Mouse (Mus musculus): Measurements from ENCODE around the gene Hoxa3. TPM values are rescaled to one million over a fixed set of nuclear protein-coding genes. Genes with fewer than 3 reads are reported as not detected.

Hoxa3 gene
- polyA plus RNA-seq, 1 experiment from 2014 or later = 2.8 TPM

DNA sequence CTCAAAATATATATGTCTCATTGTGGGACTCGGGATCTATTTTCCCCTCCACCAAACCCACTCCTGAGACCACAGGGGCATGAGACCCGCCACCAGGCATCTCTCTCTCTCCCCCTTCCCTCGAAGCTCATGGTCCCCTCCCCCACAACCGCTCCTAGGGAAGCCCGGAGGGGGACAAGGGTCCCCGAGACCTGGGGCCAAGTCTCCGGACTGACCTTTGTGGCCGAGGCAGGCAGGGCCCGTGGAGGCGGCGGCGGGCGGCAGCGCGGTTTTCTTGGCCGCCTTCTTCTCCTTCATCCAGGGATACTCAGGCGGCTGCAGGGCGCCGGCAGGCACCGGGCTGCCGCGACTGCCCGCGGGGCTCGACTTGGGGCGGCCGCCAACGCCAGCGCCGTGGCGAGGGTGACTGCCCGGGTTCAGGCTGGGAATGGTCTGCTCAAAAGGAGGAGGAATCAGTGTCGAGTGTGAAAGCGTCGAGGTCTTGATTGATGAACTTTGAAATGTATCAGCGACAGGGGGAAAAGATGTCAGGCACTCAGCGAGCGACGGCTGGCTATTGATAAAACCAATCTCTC, 49.0 kb downstream of the Hoxa3 start:
- H3K4me1 ChIP-seq (ENCODE audit: control insufficient read depth, insufficient read depth, low read length) = no peaks in the 10 kb centered on the region
- peak overlapping the region; percentile 65 for H3K9ac ChIP-seq (ENCODE audit: low read depth, low read length)
- H3K36me3 ChIP-seq (ENCODE audit: control insufficient read depth, insufficient read depth, low read length) = no peaks in the 10 kb centered on the region
- under 1% methylated on average over 26 of the region's 39 CpGs for WGBS
- peaks cover 94% of the 10 kb centered on the region for H3K27me3 ChIP-seq (replicated peaks; ENCODE audit: control insufficient read depth, insufficient read depth, low read length)
- H3K9me3 ChIP-seq (ENCODE audit: control insufficient read depth, low read length) = no peaks in the 10 kb centered on the region
- peak overlapping the region; percentile 83; the same call in 1 of the 2 replicates for H3K27ac ChIP-seq (replicated peaks; ENCODE audit: low read depth, low read length)
- H3K4me2 ChIP-seq (ENCODE audit: low read depth, low read length) = peak overlapping the region; percentile 99; the same call in 1 of the 2 replicates
- peak overlapping the region; percentile 36 for H3K4me3 ChIP-seq (ENCODE audit: low read depth, low read length)
- ATAC-seq (ENCODE audit: low read depth) = no peak
- no peak for DNase-seq (ENCODE audit: low spot score)

DNA sequence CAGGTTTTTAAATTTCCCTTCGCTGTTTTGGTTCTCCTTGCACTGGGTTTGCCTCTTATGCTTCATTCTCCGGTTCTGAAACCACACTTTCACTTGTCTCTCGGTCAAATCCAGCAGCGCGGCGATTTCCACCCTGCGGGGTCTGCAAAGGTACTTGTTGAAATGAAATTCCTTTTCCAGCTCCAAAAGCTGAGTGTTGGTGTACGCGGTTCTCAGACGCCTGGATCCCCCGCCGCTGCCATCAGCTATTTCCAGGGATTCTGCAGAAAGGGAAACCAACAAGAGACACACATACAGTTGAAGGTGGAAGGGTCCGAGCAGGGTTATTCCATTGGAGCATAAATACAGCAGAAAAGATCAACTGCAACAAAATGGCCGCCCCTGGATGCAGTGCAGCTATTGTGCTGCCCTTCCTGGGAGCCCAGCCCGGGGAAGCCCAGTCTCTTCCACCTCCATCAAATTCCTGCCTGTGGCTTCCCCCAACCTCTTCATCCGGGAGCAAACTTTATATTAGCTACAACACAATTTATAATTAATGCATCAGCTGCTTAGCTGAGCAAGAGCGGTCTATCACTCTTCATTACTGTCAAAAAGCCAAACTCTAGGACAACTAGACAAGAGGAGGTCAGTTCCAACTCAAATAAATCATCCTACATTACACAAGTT, 49.6 kb downstream of the Hoxa3 start:
- Histone ChIP-seq H3K9ac (ENCODE audit: low read depth, low read length) (peak overlapping the region; percentile 65; the same call in 1 of the 2 replicates), H3K4me2 (ENCODE audit: low read depth, low read length) (peak overlapping the region; percentile 99; the same call in 1 of the 2 replicates), H3K4me1 (ENCODE audit: control insufficient read depth, insufficient read depth, low read length) (peaks cover 4% of the 10 kb centered on the region; the same call in 1 of the 2 replicates), H3K36me3 (ENCODE audit: control insufficient read depth, insufficient read depth, low read length) (no peaks in the 10 kb centered on the region), H3K27me3 (replicated peaks; ENCODE audit: control insufficient read depth, insufficient read depth, low read length) (peaks cover 98% of the 10 kb centered on the region), H3K9me3 (ENCODE audit: control insufficient read depth, low read length) (no peaks in the 10 kb centered on the region), H3K27ac (replicated peaks; ENCODE audit: low read depth, low read length) (peak overlapping the region; percentile 83; the same call in 1 of the 2 replicates), H3K4me3 (ENCODE audit: low read depth, low read length) (peak overlapping the region; percentile 36)
- no peak for DNase-seq (ENCODE audit: low spot score)
- 4% methylated on average over 17 of the region's 17 CpGs for WGBS
- ATAC-seq (ENCODE audit: low read depth) = no peak

DNA sequence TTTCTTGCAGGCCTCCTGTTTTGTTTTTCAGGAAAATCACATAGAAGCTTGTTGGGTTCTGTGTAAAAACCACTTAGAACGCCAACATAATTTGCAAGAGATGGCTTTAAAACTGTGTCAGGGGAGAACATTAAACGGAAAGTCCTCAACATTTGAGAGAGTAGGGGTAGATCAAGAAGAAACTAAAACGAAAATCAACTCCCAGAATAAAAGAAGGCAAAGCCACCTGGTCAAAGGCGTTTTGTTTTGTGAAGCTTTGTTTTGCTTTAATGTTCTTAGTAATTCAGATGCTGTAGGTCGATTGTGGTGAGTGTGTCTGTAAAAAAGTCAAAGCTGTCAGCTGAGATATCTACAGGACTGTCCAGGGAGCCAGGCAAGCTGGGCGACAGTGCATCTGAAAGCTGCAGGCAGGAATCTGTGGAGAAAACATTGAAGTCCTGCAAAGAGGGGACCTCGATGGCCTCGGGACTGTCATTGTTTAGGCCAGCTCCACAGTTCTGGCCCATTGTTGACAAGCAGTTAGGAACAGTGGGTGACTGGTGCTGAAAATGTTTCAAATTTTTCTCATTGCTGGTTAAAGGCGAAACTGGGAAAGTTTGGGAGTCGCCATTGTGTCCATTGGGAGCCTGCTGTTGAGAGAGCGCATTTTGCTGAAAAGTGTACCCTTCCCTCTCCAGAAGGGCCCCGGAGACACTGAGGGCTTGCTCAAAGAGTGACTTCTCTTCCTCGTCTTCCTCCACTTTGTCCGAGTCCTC, 50.3 kb downstream of the Hoxa3 start:
- peak overlapping the region; percentile 36 for H3K4me3 ChIP-seq (ENCODE audit: low read depth, low read length)
- no peak for DNase-seq (ENCODE audit: low spot score)
- peak overlapping the region; percentile 83; the same call in 1 of the 2 replicates for H3K27ac ChIP-seq (replicated peaks; ENCODE audit: low read depth, low read length)

DNA sequence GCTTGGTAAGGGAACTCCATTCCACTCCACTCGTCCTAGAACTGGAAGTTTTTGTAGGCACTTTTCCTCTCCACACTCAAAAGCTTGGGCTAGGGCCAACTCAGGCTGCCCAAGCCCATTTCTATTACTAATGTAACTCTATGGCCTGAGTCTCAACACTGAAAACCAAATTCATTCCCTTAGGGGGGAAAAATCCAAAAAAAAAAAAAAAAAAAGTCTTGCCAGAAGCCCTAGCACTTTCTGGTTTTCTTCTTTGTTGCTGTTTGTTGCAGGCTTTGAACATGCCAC, 51.1 kb downstream of the Hoxa3 start:
- 4% methylated on average over 1 of the region's 1 CpGs for WGBS
- H3K9me3 ChIP-seq (ENCODE audit: control insufficient read depth, low read length) = no peaks in the 10 kb centered on the region
- H3K27me3 ChIP-seq (replicated peaks; ENCODE audit: control insufficient read depth, insufficient read depth, low read length) = peaks cover 98% of the 10 kb centered on the region
- no peak overlapping the region for H3K9ac ChIP-seq (ENCODE audit: low read depth, low read length)
- H3K27ac ChIP-seq (replicated peaks; ENCODE audit: low read depth, low read length) = no peak overlapping the region; the same call in 1 of the 2 replicates
- no peak overlapping the region for H3K4me3 ChIP-seq (ENCODE audit: low read depth, low read length)
- H3K4me1 ChIP-seq (ENCODE audit: control insufficient read depth, insufficient read depth, low read length) = peaks cover 7% of the 10 kb centered on the region; the same call in 1 of the 2 replicates
- DNase-seq (ENCODE audit: low spot score) (no peak), ATAC-seq (ENCODE audit: low read depth) (no peak)
- no peaks in the 10 kb centered on the region for H3K36me3 ChIP-seq (ENCODE audit: control insufficient read depth, insufficient read depth, low read length)
- peak overlapping the region; percentile 99; the same call in 1 of the 2 replicates for H3K4me2 ChIP-seq (ENCODE audit: low read depth, low read length)

More for the DNA sequence above, 50.3 kb downstream of the Hoxa3 start:
- WGBS = 7% methylated on average over 14 of the region's 14 CpGs
- Histone ChIP-seq H3K9me3 (ENCODE audit: control insufficient read depth, low read length) (no peaks in the 10 kb centered on the region), H3K9ac (ENCODE audit: low read depth, low read length) (peak overlapping the region; percentile 65; the same call in 1 of the 2 replicates), H3K4me2 (ENCODE audit: low read depth, low read length) (peak overlapping the region; percentile 99; the same call in 1 of the 2 replicates), H3K4me1 (ENCODE audit: control insufficient read depth, insufficient read depth, low read length) (peaks cover 7% of the 10 kb centered on the region; the same call in 1 of the 2 replicates), H3K27me3 (replicated peaks; ENCODE audit: control insufficient read depth, insufficient read depth, low read length) (peaks cover 98% of the 10 kb centered on the region), H3K36me3 (ENCODE audit: control insufficient read depth, insufficient read depth, low read length) (no peaks in the 10 kb centered on the region)
- no peak for ATAC-seq (ENCODE audit: low read depth)

DNA sequence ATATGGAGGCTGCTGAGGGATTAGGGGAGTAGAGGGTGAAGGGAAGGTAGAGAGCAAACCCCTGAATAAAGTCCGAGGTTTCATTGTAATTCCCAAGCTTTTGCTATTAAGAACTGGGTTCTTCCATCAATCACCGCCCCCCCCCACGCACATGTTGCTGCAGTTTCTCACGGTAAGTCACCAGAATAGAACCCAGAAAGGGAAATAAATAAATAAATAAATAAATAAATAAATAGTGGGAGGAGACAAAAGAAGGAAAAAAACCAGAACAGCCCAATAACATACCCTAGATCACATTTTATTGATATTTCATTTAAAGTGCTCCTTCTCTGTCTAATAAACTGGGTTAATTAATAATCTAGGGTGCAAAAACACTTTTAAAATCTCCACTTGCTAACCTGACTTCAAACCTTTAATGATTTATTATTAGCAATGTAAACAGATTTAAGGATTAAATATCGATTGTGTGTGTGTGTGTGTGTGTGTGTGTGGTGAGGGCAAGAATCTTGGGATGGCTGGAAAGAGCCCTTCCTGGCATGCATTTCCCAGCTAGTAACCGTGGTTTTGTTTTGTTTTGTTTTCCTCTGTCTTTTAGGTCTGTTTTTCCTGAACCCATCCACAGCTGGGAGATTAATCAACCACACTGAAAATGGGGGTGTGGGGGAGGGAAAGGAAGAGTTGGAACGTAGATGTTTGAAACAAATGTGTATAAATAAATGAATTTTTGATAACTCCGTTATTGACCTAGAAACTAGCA, 51.6 kb downstream of the Hoxa3 start:
- 2% methylated on average over 8 of the region's 8 CpGs for WGBS
- H3K9me3 ChIP-seq (ENCODE audit: control insufficient read depth, low read length) = no peaks in the 10 kb centered on the region
- peaks cover 98% of the 10 kb centered on the region for H3K27me3 ChIP-seq (replicated peaks; ENCODE audit: control insufficient read depth, insufficient read depth, low read length)
- peak overlapping the region; percentile 67; the same call in 1 of the 2 replicates for H3K27ac ChIP-seq (replicated peaks; ENCODE audit: low read depth, low read length)
- peaks cover 7% of the 10 kb centered on the region; the same call in 1 of the 2 replicates for H3K4me1 ChIP-seq (ENCODE audit: control insufficient read depth, insufficient read depth, low read length)
- DNase-seq (ENCODE audit: low spot score) (no peak), ATAC-seq (ENCODE audit: low read depth) (no peak)
- H3K4me2 ChIP-seq (ENCODE audit: low read depth, low read length) = peak overlapping the region; percentile 99; the same call in 1 of the 2 replicates
- H3K9ac ChIP-seq (ENCODE audit: low read depth, low read length) = peak overlapping the region; percentile 53; the same call in 1 of the 2 replicates
- no peaks in the 10 kb centered on the region for H3K36me3 ChIP-seq (ENCODE audit: control insufficient read depth, insufficient read depth, low read length)
- H3K4me3 ChIP-seq (ENCODE audit: low read depth, low read length) = peak overlapping the region; percentile 62; the same call in 1 of the 2 replicates

DNA sequence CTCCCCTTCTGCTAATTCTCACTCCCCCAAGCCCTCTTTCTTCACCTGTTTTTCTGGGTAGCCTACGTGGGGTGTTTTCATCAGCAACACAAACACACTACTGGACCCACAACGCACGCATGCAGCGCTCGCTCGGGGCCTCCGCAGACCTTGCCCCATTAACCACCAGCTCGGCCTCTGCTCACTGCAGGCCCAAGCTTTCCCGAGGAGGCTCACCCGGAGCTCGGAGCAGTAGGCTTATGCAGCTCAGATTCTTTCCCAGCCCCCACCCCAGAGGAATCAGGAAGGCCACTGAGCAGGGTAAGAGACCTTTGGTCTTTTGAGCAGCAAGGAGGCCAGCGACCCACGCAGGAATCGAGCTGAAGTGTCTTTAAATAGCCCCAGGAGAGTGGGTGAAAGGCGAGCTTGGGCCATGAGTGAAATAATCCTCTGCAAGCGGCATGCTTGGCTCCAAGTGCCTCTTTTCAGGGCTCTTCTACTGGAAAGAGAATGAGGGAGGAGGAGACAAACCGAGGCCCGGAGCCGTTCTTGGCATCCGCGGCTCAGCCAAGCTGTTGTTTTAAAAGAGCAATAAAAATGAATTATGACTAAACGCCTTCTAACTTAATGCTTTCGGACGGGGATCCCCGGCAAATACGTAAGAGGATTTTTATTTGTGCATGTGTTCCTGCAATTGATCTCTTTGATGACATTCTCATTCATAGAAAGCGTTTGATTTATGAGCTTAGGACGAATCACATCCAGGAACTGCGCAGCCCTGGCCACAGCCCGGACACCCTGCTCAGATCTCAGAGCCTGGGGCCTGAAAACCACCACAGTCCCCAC, 52.4 kb downstream of the Hoxa3 start:
- peak overlapping the region; percentile 62; the same call in 1 of the 2 replicates for H3K4me3 ChIP-seq (ENCODE audit: low read depth, low read length)
- H3K36me3 ChIP-seq (ENCODE audit: control insufficient read depth, insufficient read depth, low read length) = no peaks in the 10 kb centered on the region
- peaks cover 97% of the 10 kb centered on the region for H3K27me3 ChIP-seq (replicated peaks; ENCODE audit: control insufficient read depth, insufficient read depth, low read length)
- DNase-seq (ENCODE audit: low spot score) (no peak), ATAC-seq (ENCODE audit: low read depth) (no peak)
- peaks cover 7% of the 10 kb centered on the region; the same call in 1 of the 2 replicates for H3K4me1 ChIP-seq (ENCODE audit: control insufficient read depth, insufficient read depth, low read length)
- H3K4me2 ChIP-seq (ENCODE audit: low read depth, low read length) = peak overlapping the region; percentile 99
- H3K9me3 ChIP-seq (ENCODE audit: control insufficient read depth, low read length) = no peaks in the 10 kb centered on the region
- 4% methylated on average over 30 of the region's 30 CpGs for WGBS
- peak overlapping the region; percentile 67; the same call in 1 of the 2 replicates for H3K27ac ChIP-seq (replicated peaks; ENCODE audit: low read depth, low read length)
- H3K9ac ChIP-seq (ENCODE audit: low read depth, low read length) = peak overlapping the region; percentile 53; the same call in 1 of the 2 replicates

DNA sequence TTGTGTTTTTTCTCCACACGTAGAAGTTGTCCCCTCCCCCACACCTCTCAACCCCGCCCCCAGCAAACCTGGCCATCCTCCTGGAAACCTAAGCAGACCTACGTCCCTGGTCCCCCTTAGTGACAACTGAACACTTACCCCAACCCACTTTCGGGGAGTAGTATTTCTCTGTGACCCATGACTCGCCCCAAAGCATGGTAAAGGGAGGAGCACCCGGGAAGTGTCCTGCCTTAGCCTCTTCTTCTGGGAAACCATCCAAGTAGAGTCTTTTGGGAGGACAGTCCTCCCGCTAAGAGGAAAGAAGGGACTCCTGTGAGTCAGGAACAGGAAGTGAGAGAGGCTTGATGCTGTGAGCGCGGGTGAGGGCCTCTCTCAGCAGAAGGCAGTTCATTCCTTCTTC, 53.2 kb downstream of the Hoxa3 start:
- Histone ChIP-seq H3K36me3 (ENCODE audit: control insufficient read depth, insufficient read depth, low read length) (no peaks in the 10 kb centered on the region), H3K9ac (ENCODE audit: low read depth, low read length) (no peak overlapping the region), H3K4me2 (ENCODE audit: low read depth, low read length) (peak overlapping the region; percentile 99), H3K4me3 (ENCODE audit: low read depth, low read length) (peak overlapping the region; percentile 62), H3K9me3 (ENCODE audit: control insufficient read depth, low read length) (no peaks in the 10 kb centered on the region), H3K27me3 (replicated peaks; ENCODE audit: control insufficient read depth, insufficient read depth, low read length) (peaks cover 97% of the 10 kb centered on the region), H3K27ac (replicated peaks; ENCODE audit: low read depth, low read length) (peak overlapping the region; percentile 67; the same call in 1 of the 2 replicates), H3K4me1 (ENCODE audit: control insufficient read depth, insufficient read depth, low read length) (peaks cover 7% of the 10 kb centered on the region; the same call in 1 of the 2 replicates)
- ATAC-seq (ENCODE audit: low read depth) (no peak), DNase-seq (ENCODE audit: low spot score) (no peak)
- WGBS = 2% methylated on average over 6 of the region's 9 CpGs
